Mouse (Mus musculus) stomach, postnatal 0 days (tissue): ENCODE results near the gene Ceacam1. TPM values are rescaled to one million over a fixed set of nuclear protein-coding genes. Genes with fewer than 3 reads are reported as not detected.
A peak's percentile ranks its signal among the peaks of the same experiment; 100 is the strongest.

ENCODE experiments used
- ATAC-seq: fragments of 200-750 bp; cut with Nextera tagmentation; 2 replicates; pipeline ENCODE4 v1.8.0; 2017; ENCODE audit not compliant: low FRiP score, low TSS enrichment
- DNase-seq: peaks from one replicate; pipeline ENCODE4 v3.0.0-alpha.2; 2016; ENCODE audit warnings: low spot score
- H3K27ac ChIP-seq: fragments of 300-500 bp; sonication (generic); replicated peaks from 2 replicates; pipeline ENCODE4 v1.5.1; 2014; ENCODE audit warnings: mild to moderate bottlenecking, control low read depth
- H3K27me3 ChIP-seq: fragments of 300-500 bp; sonication (generic); 2 replicates; pipeline ENCODE4 v1.6.1; 2014; ENCODE audit warnings: low read length; ENCODE audit not compliant: control insufficient read depth, insufficient read depth
- H3K36me3 ChIP-seq: fragments of 300-500 bp; sonication (generic); 2 replicates; pipeline ENCODE4 v1.6.1; 2014; ENCODE audit warnings: low read length, mixed read lengths; ENCODE audit not compliant: control insufficient read depth, insufficient read depth
- H3K4me1 ChIP-seq: fragments of 300-500 bp; sonication (generic); replicated peaks from 2 replicates; pipeline ENCODE4 v1.6.1; 2014; ENCODE audit warnings: antibody characterized with exemption; ENCODE audit not compliant: control insufficient read depth, insufficient read depth
- H3K4me2 ChIP-seq: fragments of 300-500 bp; sonication (generic); replicated peaks from 2 replicates; pipeline ENCODE4 v1.6.1; 2014; ENCODE audit warnings: low read depth, mild to moderate bottlenecking, control low read depth, moderate library complexity
- H3K4me3 ChIP-seq: fragments of 300-500 bp; sonication (generic); 2 replicates; pipeline ENCODE4 v1.5.1; 2014; ENCODE audit warnings: low read depth, low read length, control low read depth
- H3K9ac ChIP-seq: fragments of 300-500 bp; sonication (generic); 2 replicates; pipeline ENCODE4 v1.6.1; 2014; ENCODE audit warnings: mild to moderate bottlenecking, low read length, control low read depth, mixed read lengths
- H3K9me3 ChIP-seq: fragments of 300-500 bp; sonication (generic); 2 replicates; pipeline ENCODE4 v1.6.1; 2016; ENCODE audit warnings: low read length; ENCODE audit not compliant: control insufficient read depth
- CTCF ChIP-seq: IDR thresholded peaks from 2 replicates; pipeline ENCODE4 v1.5.1; 2016; ENCODE audit warnings: antibody characterized with exemption, low read depth, mild to moderate bottlenecking, moderate library complexity
- EP300 ChIP-seq: optimal IDR thresholded peaks from 2 replicates; pipeline ENCODE3; 2016; ENCODE audit warnings: antibody characterized with exemption
- WGBS: fragments of 180-500 bp; shearing (Covaris S2); extraction: QIAGEN DNeasy Blood & Tissue Kit; methylation state at CpG from one replicate; pipeline ENCODE4 v1.1.7; 2014; 5-methylcytosine and 5-hydroxymethylcytosine counted together
- polyA plus RNA-seq: library from polyadenylated mRNA; unstranded; fragments of >200 nt; fragmentation: Nextera tagmentation; extraction: Ambion mirVana; gene quantifications from 2 replicates; pipeline ENCODE4 v1.2.1, GENCODE M21; 2015

The Ceacam1 gene
- polyA plus RNA-seq, 1 experiment from 2014 or later: 16.7 TPM

GRCm38 (mm10) chr7:25434654-25435545 is 42.5 kb downstream of the Ceacam1 start:
- no peaks in the 10 kb centered on the region for H3K9me3 ChIP-seq
- H3K36me3 ChIP-seq: no peaks in the 10 kb centered on the region
- no peak overlapping the region for H3K9ac ChIP-seq
- 0 out of 2 replicates have a peak, but pooled peaks cover 7% of the 10 kb centered on the region for H3K4me1 ChIP-seq
- no peak overlapping the region for H3K4me2 ChIP-seq
- ATAC-seq (no peak), DNase-seq (peak; percentile 18)
- WGBS: 77% methylated on average over 10 of the region's 10 CpGs
- no peak overlapping the region for H3K4me3 ChIP-seq
- peak overlapping the region; percentile 64; the same call in 1 of the 2 replicates for H3K27ac ChIP-seq
- no peaks in the 10 kb centered on the region for H3K27me3 ChIP-seq
- no peak for TF ChIP-seq CTCF
- no peak for TF ChIP-seq EP300

- H3K27ac ChIP-seq: peak overlapping the region; percentile 73
- 86% methylated on average over 9 of the region's 9 CpGs for WGBS
Observed at GRCm38 (mm10) chr7:25433781-25434560, 43.4 kb downstream of the Ceacam1 start.

GRCm38 (mm10) chr7:25433007-25433541 is 44.3 kb downstream of the Ceacam1 start:
- H3K4me2 ChIP-seq: no peak overlapping the region
- no peaks in the 10 kb centered on the region for H3K36me3 ChIP-seq
- H3K27me3 ChIP-seq: no peaks in the 10 kb centered on the region
- H3K4me3 ChIP-seq: no peak overlapping the region
- no peak overlapping the region for H3K9ac ChIP-seq
- peak; percentile 34 for DNase-seq
- TF ChIP-seq CTCF (no peak), EP300 (no peak)
- WGBS: 9% methylated on average over 5 of the region's 5 CpGs
- ATAC-seq: peak; percentile 64
- peak overlapping the region; percentile 73 for H3K27ac ChIP-seq
- 0 out of 2 replicates have a peak, but pooled peaks cover 7% of the 10 kb centered on the region for H3K4me1 ChIP-seq
- no peaks in the 10 kb centered on the region for H3K9me3 ChIP-seq

More at GRCm38 (mm10) chr7:25433781-25434560, 43.4 kb downstream of the Ceacam1 start:
- TF ChIP-seq EP300: no peak
- no peak for TF ChIP-seq CTCF
- DNase-seq (peak; percentile 11), ATAC-seq (no peak)
- Histone ChIP-seq H3K36me3 (no peaks in the 10 kb centered on the region), H3K27me3 (no peaks in the 10 kb centered on the region), H3K4me3 (no peak overlapping the region), H3K9ac (no peak overlapping the region), H3K4me2 (no peak overlapping the region), H3K4me1 (0 out of 2 replicates have a peak, but pooled peaks cover 7% of the 10 kb centered on the region), H3K9me3 (no peaks in the 10 kb centered on the region)

DNA sequence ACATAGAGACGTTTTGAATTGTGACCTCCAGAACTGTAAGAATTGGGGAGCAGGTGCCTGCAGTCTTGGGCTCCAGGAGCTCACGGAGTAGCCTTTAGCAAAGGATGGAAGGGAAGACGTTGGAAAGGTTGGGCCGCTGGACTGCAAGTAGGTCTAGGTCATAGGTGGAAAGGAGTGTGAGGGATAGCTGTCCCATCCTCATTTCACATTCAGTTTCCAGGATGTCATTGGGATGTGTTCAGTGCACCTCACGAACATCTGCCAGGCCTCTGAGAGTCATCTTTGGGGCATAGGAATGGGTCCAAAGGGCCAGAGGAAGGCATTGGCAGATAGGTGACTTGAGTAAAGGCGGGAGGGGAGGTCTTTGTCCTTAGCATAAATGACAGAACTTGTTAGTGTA is 45.0 kb downstream of the Ceacam1 start:
- 0 out of 2 replicates have a peak, but pooled peaks cover 7% of the 10 kb centered on the region for H3K4me1 ChIP-seq
- H3K9me3 ChIP-seq: no peaks in the 10 kb centered on the region
- peak overlapping the region; percentile 73 for H3K27ac ChIP-seq
- TF ChIP-seq EP300: no peak
- TF ChIP-seq CTCF: no peak
- WGBS: 88% methylated on average over 6 of the region's 6 CpGs
- H3K4me2 ChIP-seq: no peak overlapping the region
- no peaks in the 10 kb centered on the region for H3K36me3 ChIP-seq
- no peak overlapping the region for H3K4me3 ChIP-seq
- DNase-seq: no peak
- H3K27me3 ChIP-seq: no peaks in the 10 kb centered on the region
- ATAC-seq: no peak
- H3K9ac ChIP-seq: no peak overlapping the region

GRCm38 (mm10) chr7:25429886-25430784 is 47.3 kb downstream of the Ceacam1 start:
- 0 out of 2 replicates have a peak, but pooled peaks cover 3% of the 10 kb centered on the region for H3K4me1 ChIP-seq
- WGBS: 49% methylated on average over 4 of the region's 4 CpGs
- TF ChIP-seq CTCF (no peak), EP300 (no peak)
- H3K4me2 ChIP-seq: no peak overlapping the region
- DNase-seq (no peak), ATAC-seq (peak; percentile 88)
- no peaks in the 10 kb centered on the region for H3K9me3 ChIP-seq
- H3K36me3 ChIP-seq: no peaks in the 10 kb centered on the region
- no peaks in the 10 kb centered on the region for H3K27me3 ChIP-seq
- peak overlapping the region; percentile 45; the same call in 1 of the 2 replicates for H3K27ac ChIP-seq
- no peak overlapping the region for H3K9ac ChIP-seq
- no peak overlapping the region for H3K4me3 ChIP-seq
